Comparison of ENCODE assay signal across 12 mouse cellular contexts in the genomic region with DNA sequence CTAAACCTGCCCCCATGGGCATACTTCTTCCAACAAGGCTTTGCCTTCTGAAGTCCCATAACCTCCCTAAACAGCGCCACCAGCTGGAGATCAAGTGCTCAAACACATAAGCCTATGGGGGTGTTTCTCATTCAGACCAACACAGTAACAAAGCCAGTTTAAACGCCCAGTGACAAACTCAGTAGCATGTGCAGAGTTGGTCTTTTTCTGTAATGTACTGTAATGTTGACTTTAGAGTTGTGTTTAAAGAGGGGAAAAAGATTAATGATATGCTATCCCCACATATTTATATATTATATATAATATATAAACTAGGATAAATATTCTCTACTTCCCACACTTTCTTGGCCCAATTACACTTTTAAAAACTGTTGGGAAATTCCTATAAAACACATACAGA. TPM values are rescaled to one million over a fixed set of nuclear protein-coding genes. Genes with fewer than 3 reads are reported as not detected.
"Had no signal": no experiment of that assay in that cellular context is flagged by ENCODE, and none has a peak within 500 bp of the region (broad histone marks: within the 10 kb centered on the region; RNA-seq: fewer than 3 reads in every experiment).

No protein-coding gene starts in this region.

- H3K27ac ChIP-seq: liver, embryonic 13.5 days; macrophage; midbrain, embryonic 13.5 days had no signal

- H3K9ac ChIP-seq: liver, embryonic 13.5 days; liver, postnatal 0 days; midbrain, embryonic 13.5 days had no signal

- H3K4me1 ChIP-seq: liver, embryonic 13.5 days; megakaryocyte, embryonic 14.5 days had no signal

- H3K4me2 ChIP-seq: liver, embryonic 13.5 days; midbrain, embryonic 13.5 days had no signal

- H3K36me3 ChIP-seq: liver, embryonic 13.5 days; midbrain, embryonic 13.5 days had no signal

- ATAC-seq: intestine, embryonic 16.5 days; liver, postnatal 0 days; midbrain, embryonic 13.5 days had no signal

- H3K4me3 ChIP-seq: liver, embryonic 13.5 days; megakaryocyte, embryonic 14.5 days; midbrain, embryonic 13.5 days had no signal

- H3K27me3 ChIP-seq: liver, embryonic 13.5 days; megakaryocyte, embryonic 14.5 days; midbrain, embryonic 13.5 days had no signal

- H3K9me3 ChIP-seq: midbrain, embryonic 13.5 days had no signal

- DNase-seq: kidney, adult 8-10 months; kidney, postnatal 25 days; liver; liver, embryonic 13.5 days; liver, postnatal 0 days; right cerebral cortex, postnatal 14 days; thymus, adult 2 months; thymus, postnatal 25 days had no signal

RNA-seq across cellular contexts. Expression of a gene that starts 34.0 kb away (rescaled TPM):
- polyA plus RNA-seq: liver, postnatal 0 days; macrophage had no signal
